Mouse (Mus musculus) neural tube, embryonic 12.5 days (tissue): ENCODE results near the gene Cux1. TPM values are rescaled to one million over a fixed set of nuclear protein-coding genes. Genes with fewer than 3 reads are reported as not detected.

Source experiments
- ATAC-seq: fragments of 200-750 bp; cut with Nextera tagmentation; 2 replicates; pipeline ENCODE4 v1.8.0; 2017; ENCODE audit warnings: low read depth, mild to moderate bottlenecking, moderate TSS enrichment, moderate library complexity; ENCODE audit not compliant: low FRiP score
- H3K27ac ChIP-seq: fragments of 300-500 bp; sonication (generic); 2 replicates; pipeline ENCODE4 v1.5.1; 2016
- H3K27me3 ChIP-seq: fragments of 300-500 bp; sonication (generic); replicated peaks from 2 replicates; pipeline ENCODE4 v1.6.1; 2016; ENCODE audit warnings: mild to moderate bottlenecking
- H3K36me3 ChIP-seq: fragments of 300-500 bp; sonication (generic); 2 replicates; pipeline ENCODE4 v1.6.1; 2016; ENCODE audit warnings: mild to moderate bottlenecking
- H3K4me1 ChIP-seq: fragments of 300-500 bp; sonication (generic); 2 replicates; pipeline ENCODE4 v1.6.1; 2016
- H3K4me2 ChIP-seq: fragments of 300-500 bp; sonication (generic); replicated peaks from 2 replicates; pipeline ENCODE4 v1.6.1; 2016; ENCODE audit warnings: mild to moderate bottlenecking
- H3K4me3 ChIP-seq: fragments of 300-500 bp; sonication (generic); 2 replicates; pipeline ENCODE4 v1.5.1; 2016
- H3K9ac ChIP-seq: fragments of 300-500 bp; sonication (generic); 2 replicates; pipeline ENCODE4 v1.6.1; 2016; ENCODE audit warnings: mild to moderate bottlenecking
- H3K9me3 ChIP-seq: fragments of 300-500 bp; sonication (generic); 2 replicates; pipeline ENCODE4 v1.6.1; 2016; ENCODE audit warnings: mild to moderate bottlenecking
- WGBS: fragments of 180-500 bp; shearing (Covaris S2); methylation state at CpG from one replicate; pipeline ENCODE4 v1.1.7; 2016; 5-methylcytosine and 5-hydroxymethylcytosine counted together
- polyA plus RNA-seq: library from polyadenylated mRNA; unstranded; fragments of >200 nt; fragmentation: Nextera tagmentation; extraction: Ambion mirVana; gene quantifications from 2 replicates; pipeline ENCODE4 v1.2.1, GENCODE M21; 2016

Cux1 gene
- polyA plus RNA-seq, 1 experiment from 2014 or later: 117 TPM

- Histone ChIP-seq H3K4me2 (no peak overlapping the region), H3K27ac (no peak overlapping the region), H3K27me3 (no peaks in the 10 kb centered on the region), H3K4me1 (no peaks in the 10 kb centered on the region), H3K4me3 (no peak overlapping the region), H3K36me3 (peaks cover 56% of the 10 kb centered on the region), H3K9ac (no peak overlapping the region), H3K9me3 (no peaks in the 10 kb centered on the region)
- no peak for ATAC-seq
- 93% methylated on average over 13 of the region's 13 CpGs for WGBS
These were observed 240.7 kb downstream of the Cux1 start for GRCm38 (mm10) chr5:136326626-136327025.

- no peak for ATAC-seq
- no peak overlapping the region for H3K4me2 ChIP-seq
- H3K9me3 ChIP-seq: no peaks in the 10 kb centered on the region
- H3K4me1 ChIP-seq: no peaks in the 10 kb centered on the region
- H3K27ac ChIP-seq: no peak overlapping the region
- 84% methylated on average over 4 of the region's 4 CpGs for WGBS
- H3K4me3 ChIP-seq: no peak overlapping the region
- H3K36me3 ChIP-seq: peaks cover 61% of the 10 kb centered on the region
- H3K27me3 ChIP-seq: no peaks in the 10 kb centered on the region
- no peak overlapping the region for H3K9ac ChIP-seq
These were observed 242.8 kb downstream of the Cux1 start for GRCm38 (mm10) chr5:136324506-136324905.

- Histone ChIP-seq H3K9me3 (no peaks in the 10 kb centered on the region), H3K27ac (no peak overlapping the region), H3K4me3 (no peak overlapping the region), H3K36me3 (peaks cover 64% of the 10 kb centered on the region), H3K4me2 (no peak overlapping the region), H3K9ac (no peak overlapping the region), H3K4me1 (no peaks in the 10 kb centered on the region), H3K27me3 (no peaks in the 10 kb centered on the region)
- no peak for ATAC-seq
- WGBS: 87% methylated on average over 6 of the region's 6 CpGs
These were observed 245.9 kb downstream of the Cux1 start for GRCm38 (mm10) chr5:136321378-136321777.

GRCm38 (mm10) chr5:136312566-136312965 is 254.7 kb downstream of the Cux1 start:
- Histone ChIP-seq H3K36me3 (peaks cover 96% of the 10 kb centered on the region), H3K4me1 (no peaks in the 10 kb centered on the region), H3K9me3 (no peaks in the 10 kb centered on the region), H3K4me2 (no peak overlapping the region), H3K4me3 (no peak overlapping the region), H3K27ac (no peak overlapping the region), H3K27me3 (no peaks in the 10 kb centered on the region), H3K9ac (no peak overlapping the region)
- ATAC-seq: no peak
- WGBS: 95% methylated on average over 14 of the region's 14 CpGs

DNA sequence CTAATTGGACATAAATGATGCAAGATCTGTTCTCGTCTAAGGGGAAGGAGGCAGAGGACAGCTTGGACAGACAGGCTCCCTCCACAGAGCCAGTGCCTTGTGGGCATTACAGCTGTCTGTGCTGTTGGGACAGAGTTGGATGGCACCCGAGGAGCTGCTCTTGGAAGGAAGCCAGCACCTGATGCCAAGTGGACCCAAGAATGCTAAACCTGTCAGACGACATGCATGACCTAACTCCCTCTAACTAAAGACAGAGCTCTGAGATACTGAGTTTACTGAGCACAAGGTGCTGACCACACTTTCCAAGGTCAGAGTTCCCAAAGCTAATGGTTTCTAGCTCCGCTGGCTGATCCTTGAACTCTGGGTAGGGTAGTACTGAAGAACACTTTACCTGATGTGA is 255.1 kb downstream of the Cux1 start:
- WGBS: 88% methylated on average over 4 of the region's 4 CpGs
- Histone ChIP-seq H3K27me3 (no peaks in the 10 kb centered on the region), H3K9me3 (no peaks in the 10 kb centered on the region), H3K9ac (no peak overlapping the region), H3K4me3 (no peak overlapping the region), H3K4me1 (no peaks in the 10 kb centered on the region), H3K36me3 (peaks cover 96% of the 10 kb centered on the region), H3K27ac (no peak overlapping the region), H3K4me2 (no peak overlapping the region)
- no peak for ATAC-seq

- no peak overlapping the region for H3K27ac ChIP-seq
- WGBS: 85% methylated on average over 5 of the region's 5 CpGs
- no peaks in the 10 kb centered on the region for H3K27me3 ChIP-seq
- no peak overlapping the region for H3K9ac ChIP-seq
- no peaks in the 10 kb centered on the region for H3K9me3 ChIP-seq
- ATAC-seq: no peak
- no peaks in the 10 kb centered on the region for H3K4me1 ChIP-seq
- H3K36me3 ChIP-seq: peaks cover 86% of the 10 kb centered on the region
- no peak overlapping the region for H3K4me2 ChIP-seq
- no peak overlapping the region for H3K4me3 ChIP-seq
These were observed 261.0 kb downstream of the Cux1 start for GRCm38 (mm10) chr5:136306254-136306653.

DNA sequence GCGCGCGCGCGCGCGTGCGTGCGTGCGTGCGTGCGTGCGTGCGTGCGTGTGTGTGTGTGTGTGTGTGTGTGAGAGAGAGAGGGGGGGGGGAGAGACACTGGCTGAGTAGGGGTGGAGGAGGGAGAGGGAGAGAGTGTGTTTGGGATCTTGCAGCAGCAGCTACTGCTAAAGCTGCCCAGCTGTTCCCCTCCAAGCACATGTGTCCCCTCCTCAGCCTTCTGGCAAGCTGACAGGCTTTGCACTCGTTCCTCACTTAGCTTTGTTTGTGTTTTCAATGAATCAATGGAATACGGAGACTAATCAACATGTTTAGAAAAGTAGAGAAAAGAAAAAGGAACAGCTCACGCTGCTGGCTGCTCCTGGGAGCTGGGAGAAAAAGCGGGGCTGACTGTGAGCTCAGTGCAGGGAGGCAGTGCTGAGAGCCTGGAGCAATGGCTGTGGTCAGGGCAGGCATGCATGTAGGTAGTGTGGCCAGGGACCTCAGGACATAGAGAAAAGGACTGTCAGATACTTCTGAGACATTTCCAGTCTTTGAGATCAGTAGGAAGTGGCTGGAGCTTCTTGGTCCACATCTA is 263.8 kb downstream of the Cux1 start:
- no peak overlapping the region for H3K9ac ChIP-seq
- ATAC-seq: no peak
- no peaks in the 10 kb centered on the region for H3K4me1 ChIP-seq
- H3K27me3 ChIP-seq: no peaks in the 10 kb centered on the region
- no peak overlapping the region for H3K27ac ChIP-seq
- WGBS: 86% methylated on average over 19 of the region's 19 CpGs
- peaks cover 83% of the 10 kb centered on the region for H3K36me3 ChIP-seq
- H3K9me3 ChIP-seq: no peaks in the 10 kb centered on the region
- H3K4me2 ChIP-seq: no peak overlapping the region
- H3K4me3 ChIP-seq: no peak overlapping the region

- Histone ChIP-seq H3K9ac (no peak overlapping the region), H3K4me3 (no peak overlapping the region), H3K36me3 (peaks cover 71% of the 10 kb centered on the region), H3K4me1 (no peaks in the 10 kb centered on the region), H3K9me3 (no peaks in the 10 kb centered on the region), H3K4me2 (no peak overlapping the region), H3K27me3 (no peaks in the 10 kb centered on the region), H3K27ac (no peak overlapping the region)
- 91% methylated on average over 6 of the region's 6 CpGs for WGBS
- ATAC-seq: no peak
These were observed 266.4 kb downstream of the Cux1 start for GRCm38 (mm10) chr5:136300880-136301279.

DNA sequence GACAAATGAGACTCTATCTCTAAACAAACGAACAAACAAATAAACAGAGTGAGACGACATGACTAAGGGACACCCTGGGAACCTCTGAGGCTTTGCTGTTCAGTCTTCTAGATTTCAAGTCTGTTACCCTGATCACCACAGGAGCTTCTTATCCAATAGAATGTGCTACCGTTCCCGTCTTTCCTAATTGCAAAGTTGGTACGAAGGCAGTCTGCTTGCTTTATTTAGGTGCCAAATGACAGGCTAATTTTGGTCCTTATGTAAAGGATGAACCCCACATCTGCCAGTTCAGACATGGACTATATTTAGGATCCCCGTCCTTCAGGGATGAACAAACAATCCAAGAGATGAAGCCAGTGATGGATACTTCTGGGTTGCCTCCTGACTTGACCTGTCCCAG is 269.6 kb downstream of the Cux1 start:
- H3K9ac ChIP-seq: no peak overlapping the region
- no peaks in the 10 kb centered on the region for H3K4me1 ChIP-seq
- H3K4me2 ChIP-seq: no peak overlapping the region
- H3K27me3 ChIP-seq: no peaks in the 10 kb centered on the region
- H3K36me3 ChIP-seq: peaks cover 57% of the 10 kb centered on the region
- H3K4me3 ChIP-seq: no peak overlapping the region
- ATAC-seq: no peak
- 94% methylated on average over 6 of the region's 6 CpGs for WGBS
- no peaks in the 10 kb centered on the region for H3K9me3 ChIP-seq
- no peak overlapping the region for H3K27ac ChIP-seq

DNA sequence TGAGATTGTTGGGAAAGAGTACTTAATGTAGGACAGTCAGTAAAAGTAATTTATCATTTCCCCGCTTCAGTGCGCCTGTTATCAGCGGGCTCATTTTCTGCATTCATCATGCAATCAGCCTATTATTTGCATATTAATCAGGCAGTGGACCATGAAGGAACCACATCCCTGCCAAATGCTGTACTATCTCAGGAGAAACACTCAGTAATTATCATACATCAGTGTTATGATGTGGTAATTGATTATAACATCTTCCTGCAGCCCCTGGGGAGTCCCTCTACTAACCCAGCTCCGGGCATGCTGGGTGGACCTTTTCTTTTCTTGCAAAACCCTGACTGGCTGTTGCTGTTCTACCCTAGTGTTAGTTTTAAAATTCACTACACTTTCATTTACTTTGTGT is 270.4 kb downstream of the Cux1 start:
- no peak for ATAC-seq
- Histone ChIP-seq H3K27ac (no peak overlapping the region), H3K4me2 (no peak overlapping the region), H3K4me1 (0 out of 2 replicates have a peak, but pooled peaks cover 5% of the 10 kb centered on the region), H3K9me3 (no peaks in the 10 kb centered on the region), H3K4me3 (no peak overlapping the region), H3K9ac (no peak overlapping the region), H3K27me3 (no peaks in the 10 kb centered on the region), H3K36me3 (peaks cover 52% of the 10 kb centered on the region)
- 71% methylated on average over 4 of the region's 4 CpGs for WGBS

- H3K9ac ChIP-seq: no peak overlapping the region
- ATAC-seq: no peak
- no peak overlapping the region for H3K27ac ChIP-seq
- H3K27me3 ChIP-seq: no peaks in the 10 kb centered on the region
- no peak overlapping the region for H3K4me2 ChIP-seq
- no peaks in the 10 kb centered on the region for H3K9me3 ChIP-seq
- no peak overlapping the region for H3K4me3 ChIP-seq
- 82% methylated on average over 4 of the region's 4 CpGs for WGBS
- peaks cover 36% of the 10 kb centered on the region; the same call in 1 of the 2 replicates for H3K36me3 ChIP-seq
- 0 out of 2 replicates have a peak, but pooled peaks cover 5% of the 10 kb centered on the region for H3K4me1 ChIP-seq
These were observed 274.3 kb downstream of the Cux1 start for GRCm38 (mm10) chr5:136292971-136293418.

GRCm38 (mm10) chr5:136292361-136292760 is 274.9 kb downstream of the Cux1 start:
- H3K27me3 ChIP-seq: no peaks in the 10 kb centered on the region
- no peak for ATAC-seq
- H3K9me3 ChIP-seq: no peaks in the 10 kb centered on the region
- H3K4me1 ChIP-seq: 0 out of 2 replicates have a peak, but pooled peaks cover 5% of the 10 kb centered on the region
- no peak overlapping the region for H3K9ac ChIP-seq
- H3K27ac ChIP-seq: no peak overlapping the region
- WGBS: 71% methylated on average over 2 of the region's 2 CpGs
- H3K4me2 ChIP-seq: no peak overlapping the region
- no peak overlapping the region for H3K4me3 ChIP-seq
- peaks cover 36% of the 10 kb centered on the region; the same call in 1 of the 2 replicates for H3K36me3 ChIP-seq

GRCm38 (mm10) chr5:136291562-136291961 is 275.7 kb downstream of the Cux1 start:
- Histone ChIP-seq H3K36me3 (peaks cover 38% of the 10 kb centered on the region), H3K4me1 (0 out of 2 replicates have a peak, but pooled peaks cover 5% of the 10 kb centered on the region), H3K4me2 (no peak overlapping the region), H3K9ac (no peak overlapping the region), H3K9me3 (no peaks in the 10 kb centered on the region), H3K27me3 (no peaks in the 10 kb centered on the region), H3K4me3 (no peak overlapping the region), H3K27ac (no peak overlapping the region)
- WGBS: 97% methylated on average over 2 of the region's 2 CpGs
- ATAC-seq: no peak
